Mouse (Mus musculus): ENCODE measurements around the gene Ptprm.

DNA sequence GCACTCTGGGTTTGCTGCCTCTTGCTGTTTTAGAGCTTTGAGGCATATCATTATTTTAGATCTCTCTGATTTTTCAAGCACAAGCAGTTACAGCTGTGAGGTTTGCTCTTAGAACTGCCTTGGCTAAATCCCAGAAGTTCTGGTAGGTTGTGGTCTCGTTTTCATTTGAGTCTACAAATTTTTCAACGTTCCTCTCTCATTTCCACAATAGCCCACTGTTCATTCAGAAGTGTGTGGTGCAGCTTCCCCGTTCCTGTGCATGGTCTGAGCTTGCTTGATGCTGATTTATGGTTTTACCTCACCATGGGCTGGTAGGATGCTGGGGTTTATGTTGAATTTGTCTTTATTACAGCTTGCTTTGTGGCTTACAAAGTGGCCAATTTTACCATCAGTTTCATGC is 695.0 kb downstream of the Ptprm start:
- TF ChIP-seq CTCF (IDR thresholded peaks at IDR 0.05; ENCODE audit: insufficient read depth, low read depth, low read length) (no peak), POLR2A (IDR thresholded peaks at IDR 0.05; ENCODE audit: insufficient read depth, low read depth, low read length) (no peak)
